Mouse (Mus musculus) C2C12 (cell line): ENCODE measurements around the gene Sdhb. TPM values are rescaled to one million over a fixed set of nuclear protein-coding genes. Genes with fewer than 3 reads are reported as not detected.

Experiments
- H3K27me3 ChIP-seq: one replicate; pipeline ENCODE4 v1.6.1; 2011; ENCODE audit not compliant: control insufficient read depth, insufficient read depth, insufficient read length
- H3K36me3 ChIP-seq: one replicate; pipeline ENCODE4 v1.6.1; 2011; ENCODE audit not compliant: control insufficient read depth, insufficient read depth
- H3K4me3 ChIP-seq: one replicate; pipeline ENCODE4 v1.5.1; 2011; ENCODE audit warnings: mild to moderate bottlenecking, control low read depth; ENCODE audit not compliant: poor library complexity, insufficient read depth, severe bottlenecking
- H3K79me2 ChIP-seq: one replicate; pipeline ENCODE4 v1.6.1; 2011; ENCODE audit not compliant: control insufficient read depth, insufficient read depth
- H3K79me3 ChIP-seq: one replicate; pipeline ENCODE4 v1.6.1; 2011; ENCODE audit warnings: low read depth, control low read depth
- H3ac ChIP-seq: one replicate; pipeline ENCODE3; 2011; ENCODE audit warnings: low read depth; ENCODE audit not compliant: control insufficient read depth, insufficient read length
- CEBPB ChIP-seq: IDR thresholded peaks from one replicate; pipeline ENCODE4 v1.6.1; 2011; ENCODE audit warnings: low read depth, mild to moderate bottlenecking, control low read depth, moderate library complexity
- CTCF ChIP-seq: IDR thresholded peaks from one replicate; pipeline ENCODE4 v1.5.1; 2011; ENCODE audit not compliant: control insufficient read depth, insufficient read depth, insufficient read length
- FOSL1 ChIP-seq: IDR thresholded peaks from one replicate; pipeline ENCODE4 v1.8.0; 2011; ENCODE audit warnings: mild to moderate bottlenecking, low read length; ENCODE audit not compliant: poor library complexity, insufficient read depth, severe bottlenecking
- MAX ChIP-seq: IDR thresholded peaks from one replicate; pipeline ENCODE4 v1.6.1; 2011; ENCODE audit warnings: mild to moderate bottlenecking, control low read depth
- MYOD1 ChIP-seq: IDR thresholded peaks from one replicate; pipeline ENCODE4 v1.6.1; 2011; ENCODE audit warnings: low read depth; ENCODE audit not compliant: control insufficient read depth, insufficient read length
- MYOG ChIP-seq: IDR thresholded peaks from one replicate; pipeline ENCODE4 v1.6.1; 2011; ENCODE audit not compliant: control insufficient read depth, insufficient read length; ENCODE audit errors: extremely low read depth
- USF1 ChIP-seq: IDR thresholded peaks from one replicate; pipeline ENCODE4 v1.6.1; 2011; ENCODE audit warnings: low read depth, mild to moderate bottlenecking, control low read depth, moderate library complexity
- polyA plus RNA-seq: library from polyadenylated mRNA; unstranded; fragments of >200 nt; fragmentation: generic; extraction: Trizol; gene quantifications from one replicate; pipeline ENCODE4 v1.2.1, GENCODE M21; 2012; ENCODE audit warnings: missing spikeins

Gene Sdhb
- polyA plus RNA-seq, 1 experiment: 370 TPM

GRCm38 (mm10) chr4:140915235-140915634 is 45.8 kb upstream of the Sdhb start:
- H3K4me3 ChIP-seq: no peak overlapping the region
- peaks cover 3% of the 10 kb centered on the region for H3K27me3 ChIP-seq
- TF ChIP-seq MYOG (no peak), MYOD1 (no peak), CEBPB (no peak), FOSL1 (no peak), MAX (no peak), CTCF (no peak)
- no peaks in the 10 kb centered on the region for H3K79me2 ChIP-seq
- H3K36me3 ChIP-seq: no peaks in the 10 kb centered on the region
- H3K79me3 ChIP-seq: no peaks in the 10 kb centered on the region
- H3ac ChIP-seq: no peak overlapping the region

- H3K27me3 ChIP-seq: peaks cover 9% of the 10 kb centered on the region
Measured at GRCm38 (mm10) chr4:140916296-140916695, 44.7 kb upstream of the Sdhb start.

GRCm38 (mm10) chr4:140917451-140917850 is 43.6 kb upstream of the Sdhb start:
- Histone ChIP-seq H3K4me3 (no peak overlapping the region), H3K36me3 (no peaks in the 10 kb centered on the region), H3K79me2 (no peaks in the 10 kb centered on the region), H3K79me3 (no peaks in the 10 kb centered on the region), H3ac (no peak overlapping the region), H3K27me3 (peaks cover 9% of the 10 kb centered on the region)
- no peak for TF ChIP-seq FOSL1
- no peak for TF ChIP-seq MYOG
- TF ChIP-seq USF1: no peak
- no peak for TF ChIP-seq MAX
- TF ChIP-seq CTCF: no peak
- no peak for TF ChIP-seq CEBPB

More at GRCm38 (mm10) chr4:140916296-140916695, 44.7 kb upstream of the Sdhb start:
- no peaks in the 10 kb centered on the region for H3K79me2 ChIP-seq
- TF ChIP-seq FOSL1: no peak
- no peak overlapping the region for H3K4me3 ChIP-seq
- H3ac ChIP-seq: no peak overlapping the region
- no peaks in the 10 kb centered on the region for H3K79me3 ChIP-seq
- no peaks in the 10 kb centered on the region for H3K36me3 ChIP-seq

DNA sequence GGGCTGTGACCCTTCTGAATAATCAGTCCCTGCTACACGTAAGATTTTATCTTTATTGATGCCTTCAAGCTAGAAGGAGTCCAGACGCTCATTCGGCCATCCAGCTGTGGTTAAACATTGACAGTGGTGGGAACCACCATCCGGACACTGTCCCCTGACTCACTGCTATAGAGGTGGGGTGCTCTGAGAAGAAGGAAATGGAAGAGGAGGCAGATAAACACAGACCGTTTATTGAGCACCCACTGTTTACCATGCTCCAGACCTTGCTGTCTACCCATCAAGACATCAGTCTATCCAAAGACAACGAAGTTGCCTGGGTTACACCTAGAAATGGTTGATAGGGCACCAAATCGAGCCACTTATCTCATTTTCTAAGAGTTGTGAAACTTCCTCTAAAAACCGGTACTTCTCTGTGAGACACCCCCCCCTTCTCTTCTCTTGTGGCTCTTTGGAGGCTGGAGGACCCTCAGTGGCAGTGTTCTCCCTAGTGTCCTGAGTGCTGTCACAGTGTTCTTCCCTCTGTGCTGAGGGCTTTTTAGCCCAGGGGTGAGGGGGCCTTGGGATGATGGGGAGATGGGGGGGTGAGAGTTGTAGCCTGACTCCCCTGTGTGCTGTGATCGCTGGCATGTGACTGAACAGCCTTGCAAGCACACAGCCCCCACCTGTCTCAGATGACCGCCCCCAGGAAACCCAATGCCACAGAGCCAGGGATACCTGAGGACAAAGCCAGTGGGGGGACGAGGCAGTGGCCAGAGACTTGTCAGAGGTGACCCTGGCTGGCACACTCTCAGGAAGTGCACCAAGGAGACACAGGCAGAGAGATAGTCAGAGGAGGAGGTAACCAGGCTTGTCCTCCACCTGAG is 40.8 kb upstream of the Sdhb start:
- Histone ChIP-seq H3K27me3 (peaks cover 9% of the 10 kb centered on the region), H3ac (no peak overlapping the region), H3K4me3 (no peak overlapping the region), H3K36me3 (no peaks in the 10 kb centered on the region), H3K79me3 (no peaks in the 10 kb centered on the region), H3K79me2 (no peaks in the 10 kb centered on the region)
- TF ChIP-seq CEBPB (no peak), USF1 (no peak), CTCF (no peak), MYOD1 (no peak)

DNA sequence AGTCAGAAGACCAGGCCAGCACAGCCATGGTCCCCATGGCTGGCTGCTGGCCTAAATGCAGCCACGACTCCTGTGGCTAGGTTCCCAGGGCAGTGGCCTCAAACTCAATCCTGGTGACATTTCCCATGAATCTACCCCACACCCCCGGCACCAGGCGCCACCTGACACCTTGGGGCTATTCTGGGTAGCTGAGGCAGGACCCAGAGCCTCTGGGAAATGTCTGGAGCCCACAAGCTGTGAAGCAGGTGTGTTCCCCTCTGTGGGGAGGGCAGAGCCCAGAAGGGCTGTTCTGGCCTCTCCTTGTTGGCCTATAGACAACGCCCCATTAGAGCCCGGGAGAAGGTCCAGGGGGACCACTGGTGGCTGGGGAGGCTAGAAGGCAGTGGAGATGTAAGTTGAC is 38.5 kb upstream of the Sdhb start:
- TF ChIP-seq CTCF (no peak), CEBPB (no peak), MAX (no peak), MYOG (no peak), MYOD1 (no peak), FOSL1 (no peak), USF1 (no peak)
- Histone ChIP-seq H3ac (no peak overlapping the region), H3K79me2 (no peaks in the 10 kb centered on the region), H3K4me3 (no peak overlapping the region), H3K79me3 (no peaks in the 10 kb centered on the region), H3K27me3 (peaks cover 9% of the 10 kb centered on the region), H3K36me3 (no peaks in the 10 kb centered on the region)

DNA sequence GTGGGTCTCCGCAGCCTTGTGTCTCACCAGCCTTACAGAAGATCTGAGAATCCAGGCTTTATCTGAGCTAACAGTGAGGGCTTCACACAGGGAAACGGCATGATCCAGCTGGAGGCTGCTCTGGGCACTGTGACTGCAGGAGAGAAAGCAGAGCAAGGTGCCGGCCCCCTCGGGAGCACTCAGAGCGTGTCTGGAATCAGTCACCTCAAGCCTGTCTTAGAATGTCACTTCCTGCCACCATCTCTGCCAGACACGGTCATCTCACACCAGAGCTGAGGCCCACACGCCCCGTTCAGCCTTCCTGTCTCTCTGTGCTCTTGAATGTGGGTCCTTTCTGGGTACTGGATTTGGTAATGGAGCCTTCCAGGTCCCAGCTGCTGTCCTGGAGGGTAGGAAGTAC is 35.4 kb upstream of the Sdhb start:
- Histone ChIP-seq H3K4me3 (no peak overlapping the region), H3K27me3 (peaks cover 2% of the 10 kb centered on the region), H3K36me3 (no peaks in the 10 kb centered on the region), H3K79me3 (no peaks in the 10 kb centered on the region), H3K79me2 (no peaks in the 10 kb centered on the region), H3ac (no peak overlapping the region)
- TF ChIP-seq USF1 (no peak), MYOG (no peak), FOSL1 (no peak), CTCF (no peak), CEBPB (no peak), MAX (no peak)
